Mouse (Mus musculus) skeletal muscle tissue, adult 2 months (tissue): ENCODE data around the gene Gm17535.
A peak's percentile ranks its signal among the peaks of the same experiment; 100 is the strongest.
"Not testable (repeated sequence)": the region's sequence is repeated elsewhere in the genome, so short reads cannot be mapped to it uniquely, and the experiment has no call there.

Source experiments
- DNase-seq: peaks from one replicate; pipeline ENCODE4 v3.0.0-alpha.2; 2012; ENCODE audit warnings: low read depth, low spot score

The Gm17535 gene

DNA sequence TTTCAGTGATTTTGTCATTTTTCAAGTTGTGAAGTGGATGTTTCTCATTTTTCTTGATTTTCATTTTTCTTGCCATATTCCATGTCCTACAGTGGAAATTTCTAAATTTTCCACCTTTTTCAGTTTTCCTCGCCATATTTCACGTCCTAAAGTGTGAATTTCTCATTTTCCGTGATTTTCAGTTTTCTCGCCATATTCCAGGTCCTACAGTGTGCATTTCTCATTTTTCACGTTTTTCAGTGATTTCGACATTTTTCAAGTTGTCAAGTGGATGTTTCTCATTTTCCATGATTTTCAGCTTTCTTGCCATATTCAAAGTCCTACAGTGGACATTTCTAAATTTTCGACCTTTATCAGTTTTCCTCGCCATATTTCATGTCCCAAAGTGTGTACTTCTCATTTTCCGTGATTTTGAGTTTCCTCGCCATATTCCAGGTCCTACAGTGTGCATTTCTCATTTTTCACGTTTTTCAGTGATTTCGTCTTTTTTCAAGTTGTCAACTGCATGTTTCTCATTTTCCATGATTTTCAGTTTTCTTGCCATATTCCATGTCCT is 9.4 kb upstream of the Gm17535 start, which contains the start of gene Gm10717:
Gene Gm10717 (plus strand): TSS at position 506 of the 556 bp plus-strand sequence.
- not testable (repeated sequence) for DNase-seq

DNA sequence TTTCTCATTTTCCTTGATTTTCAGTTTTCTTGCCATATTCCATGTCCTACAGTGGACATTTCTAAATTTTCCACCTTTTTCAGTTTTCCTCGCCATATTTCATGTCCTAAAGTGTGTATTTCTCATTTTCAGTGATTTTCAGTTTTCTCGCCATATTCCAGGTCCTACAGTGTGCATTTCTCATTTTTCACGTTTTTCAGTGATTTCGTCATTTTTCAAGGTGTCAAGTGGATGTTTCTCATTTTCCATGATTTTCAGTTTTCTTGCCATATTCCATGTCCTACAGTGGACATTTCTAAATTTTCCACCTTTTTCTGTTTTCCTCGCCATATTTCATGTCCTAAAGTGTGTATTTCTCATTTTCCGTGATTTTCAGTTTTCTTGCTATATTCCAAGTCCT is 8.7 kb upstream of the Gm17535 start:
- not testable (repeated sequence) for DNase-seq

DNA sequence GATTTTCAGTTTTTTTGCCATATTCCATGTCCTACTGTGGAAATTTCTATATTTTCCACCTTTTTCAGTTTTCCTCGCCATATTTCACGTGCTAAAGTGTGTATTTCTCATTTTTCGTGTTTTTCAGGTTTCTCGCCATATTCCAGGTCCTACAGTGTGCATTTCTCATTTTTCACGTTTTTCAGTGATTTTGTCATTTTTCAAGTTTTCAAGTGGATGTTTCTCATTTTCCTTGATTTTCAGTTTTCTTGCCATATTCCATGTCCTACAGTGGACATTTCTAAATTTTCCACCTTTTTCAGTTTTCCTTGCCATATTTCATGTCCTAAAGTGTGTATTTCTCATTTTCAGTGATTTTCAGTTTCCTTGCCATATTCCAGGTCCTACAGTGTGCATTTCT is 8.3 kb upstream of the Gm17535 start:
- DNase-seq, result not testable (repeated sequence)

DNA sequence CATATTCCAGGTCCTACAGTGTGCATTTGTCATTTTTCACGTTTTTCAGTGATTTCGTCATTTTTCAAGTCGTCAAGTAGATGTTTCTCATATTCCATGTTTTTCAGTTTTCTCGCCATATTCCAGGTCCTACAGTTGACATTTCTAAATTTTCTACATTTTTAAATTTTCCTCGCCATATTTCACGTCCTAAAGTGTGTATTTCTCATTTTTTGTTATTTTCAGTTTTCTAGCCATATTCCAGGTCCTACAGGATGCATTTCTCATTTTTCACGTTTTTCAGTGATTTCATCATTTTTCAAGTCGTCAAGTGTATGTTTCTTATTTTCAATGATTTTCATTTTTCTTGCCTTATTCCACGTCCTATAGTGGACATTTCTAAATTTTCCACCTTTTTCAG is 7.7 kb upstream of the Gm17535 start:
- DNase-seq, result not testable (repeated sequence)

DNA sequence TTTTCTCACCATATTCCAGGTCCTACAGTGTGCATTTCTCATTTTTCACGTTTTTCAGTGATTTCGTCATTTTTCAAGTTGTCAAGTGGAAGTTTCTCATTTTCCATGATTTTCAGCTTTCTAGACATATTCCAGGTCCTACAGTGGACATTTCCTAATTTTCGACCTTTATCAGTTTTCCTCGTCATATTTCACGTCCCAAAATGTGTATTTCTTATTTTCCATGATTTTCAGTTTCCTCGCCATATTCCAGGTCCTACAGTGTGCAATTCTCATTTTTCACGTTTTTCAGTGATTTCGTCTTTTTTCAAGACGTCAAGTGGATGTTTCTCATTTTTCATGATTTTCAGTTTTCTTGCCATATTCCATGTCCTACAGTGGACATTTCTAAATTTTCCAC is 7.2 kb upstream of the Gm17535 start:
- peak; percentile 31 for DNase-seq

DNA sequence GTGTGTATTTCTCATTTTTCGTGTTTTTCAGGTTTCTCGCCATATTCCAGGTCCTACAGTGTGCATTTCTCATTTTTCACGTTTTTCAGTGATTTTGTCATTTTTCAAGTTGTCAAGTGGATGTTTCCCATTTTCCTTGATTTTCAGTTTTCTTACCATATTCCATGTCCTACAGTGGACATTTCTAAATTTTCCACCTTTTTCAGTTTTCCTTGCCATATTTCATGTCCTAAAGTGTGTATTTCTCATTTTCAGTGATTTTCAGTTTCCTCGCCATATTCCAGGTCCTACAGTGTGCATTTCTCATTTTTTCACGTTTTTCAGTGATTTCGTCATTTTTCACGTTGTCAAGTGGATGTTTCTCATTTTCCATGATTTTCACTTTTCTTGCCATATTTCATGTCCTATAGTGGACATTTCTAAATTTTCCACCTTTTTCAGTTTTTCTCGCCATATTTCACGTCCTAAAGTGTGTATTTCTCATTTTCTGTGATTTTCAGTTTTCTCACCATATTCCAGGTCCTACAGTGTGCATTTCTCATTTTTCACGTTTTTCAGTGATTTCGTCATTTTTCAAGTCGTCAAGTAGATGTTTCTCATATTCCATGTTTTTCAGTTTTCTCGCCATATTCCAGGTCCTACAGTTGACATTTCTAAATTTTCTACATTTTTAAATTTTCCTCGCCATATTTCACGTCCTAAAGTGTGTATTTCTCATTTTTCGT is 5.0 kb upstream of the Gm17535 start:
- not testable (repeated sequence) for DNase-seq

DNA sequence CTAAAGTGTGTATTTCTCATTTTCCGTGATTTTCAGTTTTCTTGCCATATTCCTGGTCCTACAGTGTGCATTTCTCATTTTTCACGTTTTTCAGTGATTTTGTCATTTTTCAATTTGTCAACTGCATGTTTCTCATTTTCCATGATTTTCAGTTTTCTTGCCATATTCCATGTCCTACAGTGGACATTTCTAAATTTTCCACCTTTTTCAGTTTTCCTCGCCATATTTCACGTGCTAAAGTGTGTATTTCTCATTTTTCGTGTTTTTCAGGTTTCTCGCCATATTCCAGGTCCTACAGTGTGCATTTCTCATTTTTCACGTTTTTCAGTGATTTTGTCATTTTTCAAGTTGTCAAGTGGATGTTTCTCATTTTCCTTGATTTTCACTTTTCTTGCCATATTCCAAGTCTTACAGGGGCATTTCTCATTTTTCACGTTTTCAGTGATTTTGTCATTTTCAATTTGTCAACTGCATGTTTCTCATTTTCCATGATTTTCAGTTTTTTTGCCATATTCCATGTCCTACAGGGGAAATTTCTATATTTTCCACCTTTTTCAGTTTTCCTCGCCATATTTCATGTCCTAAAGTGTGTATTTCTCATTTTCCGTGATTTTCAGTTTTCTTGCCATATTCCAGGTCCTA is 3.6 kb upstream of the Gm17535 start:
- DNase-seq, result peak; percentile 82

DNA sequence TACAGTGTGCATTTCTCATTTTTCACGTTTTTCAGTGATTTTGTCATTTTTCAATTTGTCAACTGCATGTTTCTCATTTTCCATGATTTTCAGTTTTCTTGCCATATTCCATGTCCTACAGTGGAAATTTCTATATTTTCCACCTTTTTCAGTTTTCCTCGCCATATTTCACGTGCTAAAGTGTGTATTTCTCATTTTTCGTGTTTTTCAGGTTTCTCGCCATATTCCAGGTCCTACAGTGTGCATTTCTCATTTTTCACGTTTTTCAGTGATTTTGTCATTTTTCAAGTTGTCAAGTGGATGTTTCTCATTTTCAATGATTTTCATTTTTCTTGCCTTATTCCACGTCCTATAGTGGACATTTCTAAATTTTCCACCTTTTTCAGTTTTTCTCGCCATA is 2.2 kb downstream of the Gm17535 start, which contains the start of gene Gm10715:
Gene Gm10715 (plus strand): TSS at position 301 of the 400 bp plus-strand sequence.
- not testable (repeated sequence) for DNase-seq

DNA sequence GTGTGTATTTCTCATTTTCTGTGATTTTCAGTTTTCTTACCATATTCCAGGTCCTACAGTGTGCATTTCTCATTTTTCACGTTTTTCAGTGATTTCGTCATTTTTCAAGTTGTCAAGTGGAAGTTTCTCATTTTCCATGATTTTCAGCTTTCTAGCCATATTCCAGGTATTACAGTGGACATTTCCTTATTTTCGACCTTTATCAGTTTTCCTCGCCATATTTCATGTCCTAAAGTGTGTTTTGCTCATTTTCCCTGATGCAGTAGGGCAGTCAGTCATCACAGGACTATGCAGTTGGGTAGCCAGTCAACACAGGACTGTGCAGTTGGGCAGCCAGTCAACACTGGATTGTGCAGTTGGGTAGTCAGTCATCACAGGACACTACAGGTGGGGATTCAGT is 3.8 kb downstream of the Gm17535 start:
- peak; percentile 5 for DNase-seq
